Mouse (Mus musculus): ENCODE measurements around the gene Ap2b1.

- TF ChIP-seq CTCF (IDR thresholded peaks at IDR 0.05) (no peak), EP300 (IDR thresholded peaks at IDR 0.05; ENCODE audit: insufficient read depth, low read depth, low read length) (no peak), POLR2A (IDR thresholded peaks at IDR 0.05; ENCODE audit: insufficient read depth, low read depth, low read length) (no peak)
Observed at GRCm38 (mm10) chr11:83285627-83286026, 13.2 kb upstream of the Ap2b1 start.

Measured in heart, adult 2 months (tissue).